Mouse (Mus musculus) CH12.LX (cell line): ENCODE measurements around the gene Casq2. TPM values are rescaled to one million over a fixed set of nuclear protein-coding genes. Genes with fewer than 3 reads are reported as not detected.

Experiments used
- DNase-seq: peaks from one replicate; pipeline ENCODE4 v3.0.0-alpha.2; 2013; ENCODE audit errors: extremely low read depth
- H3K27ac ChIP-seq: 2 replicates; pipeline ENCODE4 v1.5.1; 2012; ENCODE audit warnings: low read depth, mild to moderate bottlenecking, control low read depth, moderate library complexity; ENCODE audit not compliant: insufficient read depth
- H3K27me3 ChIP-seq: replicated peaks from 2 replicates; pipeline ENCODE3; 2012; ENCODE audit warnings: inconsistent platforms
- H3K36me3 ChIP-seq, 2 experiments: replicated peaks in 1 of 2; 2 replicates each; pipeline versions ENCODE3 to v1.6.1; 2012; ENCODE audit warnings: inconsistent platforms in 1 of 2, low read length in 1 of 2, mild to moderate bottlenecking in 1 of 2, mixed read lengths in 1 of 2, moderate library complexity in 1 of 2; ENCODE audit not compliant: control insufficient read depth in 1 of 2, insufficient read depth in 1 of 2
- H3K4me1 ChIP-seq, 2 experiments: 2 replicates each; pipeline ENCODE4 v1.6.1; 2012; ENCODE audit warnings: inconsistent platforms in 1 of 2, moderate library complexity in 1 of 2; ENCODE audit not compliant: insufficient read depth in 2 of 2, control insufficient read depth in 1 of 2
- H3K4me2 ChIP-seq: 2 replicates; pipeline ENCODE4 v1.6.1; 2012; ENCODE audit warnings: low read depth, mild to moderate bottlenecking, control low read depth; ENCODE audit not compliant: poor library complexity, insufficient read depth, severe bottlenecking
- H3K4me3 ChIP-seq, 3 experiments: fragments of 150-350 bp in 1 of 3; sonication (generic) in 1 of 3; replicated peaks in 1 of 3; 2 replicates each; pipeline versions ENCODE3 to v1.5.1; 2011 to 2012; ENCODE audit warnings: low read depth in 2 of 3, low read length in 2 of 3, mild to moderate bottlenecking in 2 of 3, moderate library complexity in 2 of 3, control low read depth in 1 of 3, improper control_type of control experiment in 1 of 3, inconsistent platforms in 1 of 3, mixed read lengths in 1 of 3; ENCODE audit not compliant: poor library complexity in 1 of 3
- H3K79me2 ChIP-seq: replicated peaks from 2 replicates; pipeline ENCODE4 v1.6.1; 2012; ENCODE audit warnings: mild to moderate bottlenecking, moderate library complexity; ENCODE audit not compliant: control insufficient read depth, poor library complexity, insufficient read depth, severe bottlenecking; ENCODE audit errors: extremely low read depth
- H3K9ac ChIP-seq: 2 replicates; pipeline ENCODE4 v1.6.1; 2012; ENCODE audit warnings: low read depth, mild to moderate bottlenecking, control low read depth, moderate library complexity; ENCODE audit not compliant: insufficient read depth
- H3K9me3 ChIP-seq: replicated peaks from 2 replicates; pipeline ENCODE3; 2012; ENCODE audit warnings: low read length, inconsistent platforms, mixed read lengths
- BHLHE40 ChIP-seq: IDR thresholded peaks from 2 replicates; pipeline ENCODE4 v1.6.1; 2011; ENCODE audit warnings: mild to moderate bottlenecking, low read depth, low read length, improper control_type of control experiment
- CHD1 ChIP-seq: IDR thresholded peaks from 2 replicates; pipeline ENCODE4 v1.6.1; 2012; ENCODE audit warnings: low read depth, low read length, improper control_type of control experiment, inconsistent platforms
- CTCF ChIP-seq, 2 experiments: IDR thresholded peaks in 1 of 2; conservative IDR thresholded peaks in 1 of 2; 2 replicates each; pipeline ENCODE4 v1.5.1; 2011 to 2012; ENCODE audit warnings: low read depth in 2 of 2, low read length in 2 of 2, improper control_type of control experiment in 1 of 2, inconsistent platforms in 1 of 2, mild to moderate bottlenecking in 1 of 2, moderate library complexity in 1 of 2
- E2F4 ChIP-seq: IDR thresholded peaks from 2 replicates; pipeline ENCODE4 v1.6.1; 2011; ENCODE audit warnings: low read depth, low read length, improper control_type of control experiment; ENCODE audit not compliant: insufficient replicate concordance
- ELF1 ChIP-seq: IDR thresholded peaks from 2 replicates; pipeline ENCODE4 v1.6.1; 2014; ENCODE audit warnings: low read depth, mild to moderate bottlenecking, inconsistent platforms, low read length, improper control_type of control experiment
- EP300 ChIP-seq: IDR thresholded peaks from 2 replicates; pipeline ENCODE4 v1.6.1; 2011; ENCODE audit warnings: low read length, improper control_type of control experiment
- GABPA ChIP-seq: IDR thresholded peaks from 2 replicates; pipeline ENCODE4 v1.6.1; 2012; ENCODE audit warnings: low read depth, low read length, improper control_type of control experiment, inconsistent platforms; ENCODE audit not compliant: insufficient replicate concordance
- IRF4 ChIP-seq: IDR thresholded peaks from 2 replicates; pipeline ENCODE4 v1.6.1; 2014; ENCODE audit warnings: low read depth, mild to moderate bottlenecking, inconsistent platforms, low read length, improper control_type of control experiment
- JUN ChIP-seq: IDR thresholded peaks from 2 replicates; pipeline ENCODE4 v1.6.1; 2011; ENCODE audit warnings: low read depth, mild to moderate bottlenecking, low read length, improper control_type of control experiment, moderate library complexity; ENCODE audit not compliant: insufficient read depth
- JUND ChIP-seq: conservative IDR thresholded peaks from 2 replicates; pipeline ENCODE4 v1.6.1; 2011; ENCODE audit warnings: low read depth, low read length, improper control_type of control experiment
- MAX ChIP-seq: IDR thresholded peaks from 2 replicates; pipeline ENCODE4 v1.6.1; 2011; ENCODE audit warnings: low read length, improper control_type of control experiment
- MAZ ChIP-seq: IDR thresholded peaks from 2 replicates; pipeline ENCODE4 v1.6.1; 2012; ENCODE audit warnings: low read depth, mild to moderate bottlenecking, inconsistent platforms, low read length, improper control_type of control experiment, moderate library complexity
- MEF2A ChIP-seq: IDR thresholded peaks from 2 replicates; pipeline ENCODE4 v1.6.1; 2014; ENCODE audit warnings: low read depth, mild to moderate bottlenecking, inconsistent platforms, low read length, improper control_type of control experiment, borderline replicate concordance
- MXI1 ChIP-seq: IDR thresholded peaks from 2 replicates; pipeline ENCODE4 v1.6.1; 2011; ENCODE audit warnings: mild to moderate bottlenecking, low read depth, low read length, improper control_type of control experiment
- NELFE ChIP-seq: IDR thresholded peaks from 2 replicates; pipeline ENCODE4 v1.6.1; 2011; ENCODE audit warnings: low read depth, low read length, improper control_type of control experiment
- NRF1 ChIP-seq: IDR thresholded peaks from 2 replicates; pipeline ENCODE4 v1.6.1; 2014; ENCODE audit warnings: low read depth, mild to moderate bottlenecking, inconsistent platforms, low read length, improper control_type of control experiment, moderate library complexity
- PAX5 ChIP-seq: IDR thresholded peaks from 2 replicates; pipeline ENCODE4 v1.6.1; 2012; ENCODE audit warnings: low read length, inconsistent platforms, mixed read lengths
- POLR2A ChIP-seq: IDR thresholded peaks from 2 replicates; pipeline ENCODE4 v1.6.1; 2011; ENCODE audit warnings: low read depth, mild to moderate bottlenecking, improper control_type of control experiment, low read length
- POLR2AphosphoS2 ChIP-seq: IDR thresholded peaks from 2 replicates; pipeline ENCODE4 v1.6.1; 2011; ENCODE audit warnings: low read depth, low read length, improper control_type of control experiment
- RCOR1 ChIP-seq: conservative IDR thresholded peaks from 2 replicates; pipeline ENCODE4 v1.6.1; 2012; ENCODE audit warnings: low read depth, mild to moderate bottlenecking, inconsistent platforms, low read length, improper control_type of control experiment
- SMC3 ChIP-seq: IDR thresholded peaks from 2 replicates; pipeline ENCODE4 v1.6.1; 2011; ENCODE audit warnings: low read depth, low read length, improper control_type of control experiment
- TCF12 ChIP-seq: IDR thresholded peaks from 2 replicates; pipeline ENCODE4 v1.6.1; 2014; ENCODE audit warnings: low read depth, mild to moderate bottlenecking, inconsistent platforms, low read length, improper control_type of control experiment
- UBTF ChIP-seq: IDR thresholded peaks from 2 replicates; pipeline ENCODE4 v1.6.1; 2012; ENCODE audit warnings: low read depth, mild to moderate bottlenecking, inconsistent platforms, low read length, improper control_type of control experiment, moderate library complexity
- USF1 ChIP-seq: IDR thresholded peaks from 2 replicates; pipeline ENCODE4 v1.6.1; 2014; ENCODE audit warnings: low read depth, mild to moderate bottlenecking, inconsistent platforms, low read length, improper control_type of control experiment
- USF2 ChIP-seq: conservative IDR thresholded peaks from 2 replicates; pipeline ENCODE4 v1.6.1; 2011; ENCODE audit warnings: low read depth, low read length, improper control_type of control experiment
- ZC3H11A ChIP-seq: IDR thresholded peaks from 2 replicates; pipeline ENCODE4 v1.6.1; 2012; ENCODE audit warnings: low read depth, mild to moderate bottlenecking, inconsistent platforms, low read length, improper control_type of control experiment
- ZKSCAN1 ChIP-seq: IDR thresholded peaks from 2 replicates; pipeline ENCODE4 v1.6.1; 2012; ENCODE audit warnings: low read depth, inconsistent platforms, low read length, improper control_type of control experiment, borderline replicate concordance
- ZNF384 ChIP-seq: IDR thresholded peaks from 2 replicates; pipeline ENCODE4 v1.6.1; 2012; ENCODE audit warnings: low read depth, low read length, improper control_type of control experiment, inconsistent platforms
- dilution Hi-C: fragments of 300-500 bp; cut with MboI; formaldehyde crosslinking; loops from 2 replicates; pipeline ENCODE4 v1.14.3; 2020; ENCODE audit warnings: low sequenced_read_pairs; ENCODE audit not compliant: extremely low pct_unique_long_range_greater_than_20kb, extremely low pct_ligation_motif_present
- in situ Hi-C: fragments of 300-500 bp; cut with MboI; formaldehyde crosslinking; loops from 3 replicates; pipeline ENCODE4 v1.14.3; 2019; ENCODE audit warnings: low sequenced_read_pairs, low pct_ligation_motif_present, low pct_unique_long_range_greater_than_20kb, mixed read lengths
- polyA plus RNA-seq: library from polyadenylated mRNA; unstranded; fragments of >175 nt; gene quantifications from 2 replicates; pipeline ENCODE4 v1.2.1, GENCODE M21; 2012; ENCODE audit warnings: low read depth; ENCODE audit not compliant: insufficient read length
- total RNA-seq, 2 experiments: library from RNA; depleted of rRNA; stranded (reverse); fragments of 300-350 nt in 1 of 2; fragments of >200 nt in 1 of 2; gene quantifications; 2 replicates each; pipeline ENCODE4 v1.2.3; 2012 to 2014

Casq2 gene
- total and polyA plus RNA-seq, 3 experiments: not detected

- Histone ChIP-seq H3K27ac (no peak overlapping the region), H3K36me3 (no peaks in the 10 kb centered on the region), H3K9ac (no peak overlapping the region), H3K79me2 (no peaks in the 10 kb centered on the region), H3K4me1 (no peaks in the 10 kb centered on the region), H3K4me2 (no peak overlapping the region), H3K9me3 (no peaks in the 10 kb centered on the region), H3K4me3 (no peak overlapping the region), H3K27me3 (no peaks in the 10 kb centered on the region)
- no peak for DNase-seq
- in situ Hi-C loops: loop anchor here (25.0 kb wide), 1 partner anchor 181 kb away; no protein-coding TSS in a partner anchor
- TF ChIP-seq JUN: no peak
- TF ChIP-seq MXI1: no peak
- no peak for TF ChIP-seq RCOR1
- TF ChIP-seq GABPA: no peak
- TF ChIP-seq ZC3H11A: no peak
- TF ChIP-seq MAZ: no peak
- TF ChIP-seq ZKSCAN1: no peak
- no peak for TF ChIP-seq UBTF
- no peak for TF ChIP-seq TCF12
- TF ChIP-seq CHD1: no peak
- dilution Hi-C loops: no loop called here
These were observed 18.4 kb upstream of the Casq2 start for GRCm38 (mm10) chr3:102067861-102068260.

GRCm38 (mm10) chr3:102069260-102069659 is 17.0 kb upstream of the Casq2 start:
- H3K36me3 ChIP-seq: no peaks in the 10 kb centered on the region
- no peaks in the 10 kb centered on the region for H3K27me3 ChIP-seq
- H3K4me2 ChIP-seq: no peak overlapping the region
- no peaks in the 10 kb centered on the region for H3K4me1 ChIP-seq
- H3K4me3 ChIP-seq: no peak overlapping the region
- in situ Hi-C loops (loop anchor here (25.0 kb wide), 1 partner anchor 182 kb away; no protein-coding TSS in a partner anchor), dilution Hi-C loops (no loop called here)
- TF ChIP-seq NRF1: no peak
- no peak for TF ChIP-seq MAX
- no peak for TF ChIP-seq MXI1
- H3K9me3 ChIP-seq: no peaks in the 10 kb centered on the region
- H3K79me2 ChIP-seq: no peaks in the 10 kb centered on the region
- no peak for DNase-seq
- H3K27ac ChIP-seq: no peak overlapping the region
- H3K9ac ChIP-seq: no peak overlapping the region

- H3K36me3 ChIP-seq: no peaks in the 10 kb centered on the region
- H3K27ac ChIP-seq: no peak overlapping the region
- no peak overlapping the region for H3K4me2 ChIP-seq
- in situ Hi-C loops (loop anchor here (25.0 kb wide), 1 partner anchor 182 kb away; no protein-coding TSS in a partner anchor), dilution Hi-C loops (no loop called here)
- TF ChIP-seq JUND: no peak
- no peak for TF ChIP-seq PAX5
- no peak for TF ChIP-seq EP300
- no peak for TF ChIP-seq ZNF384
- TF ChIP-seq POLR2A: no peak
- no peak for TF ChIP-seq E2F4
- TF ChIP-seq USF2: no peak
- TF ChIP-seq MEF2A: no peak
- TF ChIP-seq ELF1: no peak
- no peak for TF ChIP-seq NELFE
- TF ChIP-seq BHLHE40: no peak
- no peak for TF ChIP-seq NRF1
- no peak for TF ChIP-seq POLR2AphosphoS2
- TF ChIP-seq USF1: no peak
- TF ChIP-seq SMC3: no peak
- no peak for TF ChIP-seq CTCF (conservative IDR thresholded peaks at IDR 0.05 in 1 of 2, IDR thresholded peaks at IDR 0.05 in 1 of 2; ENCODE audit: low read depth in 2 of 2, low read length in 2 of 2)
- TF ChIP-seq JUN: no peak
- TF ChIP-seq IRF4: no peak
- no peaks in the 10 kb centered on the region for H3K79me2 ChIP-seq
- H3K4me1 ChIP-seq: no peaks in the 10 kb centered on the region
- no peaks in the 10 kb centered on the region for H3K27me3 ChIP-seq
- no peaks in the 10 kb centered on the region for H3K9me3 ChIP-seq
- H3K4me3 ChIP-seq: no peak overlapping the region
- no peak overlapping the region for H3K9ac ChIP-seq
- no peak for DNase-seq
These were observed 16.5 kb upstream of the Casq2 start for GRCm38 (mm10) chr3:102069686-102070085.
